Mouse (Mus musculus): ENCODE measurements around the gene Rab1b. TPM values are rescaled to one million over a fixed set of nuclear protein-coding genes. Genes with fewer than 3 reads are reported as not detected.
"Not testable (repeated sequence)": the region's sequence is repeated elsewhere in the genome, so short reads cannot be mapped to it uniquely, and the experiment has no call there.

The Rab1b gene
- 273 and 286 TPM in 2 replicates for polyA plus RNA-seq (2014; fragmentation: Nextera tagmentation; extraction: Ambion mirVana)

DNA sequence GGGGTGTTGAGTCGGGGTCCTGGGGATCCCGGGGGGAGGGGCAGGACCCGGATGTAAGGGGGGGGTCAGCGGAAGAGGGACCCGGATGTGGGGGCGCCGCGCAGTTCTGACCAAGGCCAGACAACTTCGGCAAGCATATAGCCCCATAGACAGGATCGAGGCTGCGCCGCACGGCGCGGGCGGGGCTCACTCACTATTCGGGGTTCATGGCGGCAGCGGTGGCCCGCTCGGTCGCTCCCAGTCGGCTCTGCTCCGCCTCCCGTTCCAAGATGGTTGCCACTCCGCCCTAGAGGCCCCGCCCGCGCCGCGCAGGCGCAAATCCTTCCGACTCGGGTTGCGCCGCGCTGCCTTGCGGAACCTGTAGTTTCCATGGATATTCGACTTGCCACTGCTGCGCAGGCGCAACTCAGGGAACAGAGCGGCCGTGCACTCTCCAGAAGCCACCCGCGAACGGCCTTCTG lies at the start of gene Rab1b:
Gene Rab1b, minus strand, starts transcription at position 342 of the 461 bp plus-strand sequence.
- Histone ChIP-seq H3K4me3 (ENCODE audit: low read length) (peak within 1 kb of the TSS; percentile 86), H3K9ac (ENCODE audit: low read depth, low read length) (peak within 1 kb of the TSS; percentile 84), H3K27me3 (ENCODE audit: control insufficient read depth, insufficient read depth, low read length) (no peaks in the 10 kb centered on the region), H3K4me1 (ENCODE audit: control insufficient read depth, insufficient read depth, low read length) (peaks cover 22% of the 10 kb centered on the region), H3K36me3 (ENCODE audit: control insufficient read depth, insufficient read depth, low read length) (peaks cover 61% of the 10 kb centered on the region), H3K4me2 (replicated peaks; ENCODE audit: low read depth, low read length) (peak within 1 kb of the TSS; percentile 91), H3K27ac (ENCODE audit: low read depth, low read length) (peak within 1 kb of the TSS; percentile 91), H3K9me3 (ENCODE audit: control insufficient read depth, low read length) (no peaks in the 10 kb centered on the region)
- peak; percentile 94 for ATAC-seq (ENCODE audit: low FRiP score, low TSS enrichment)
- WGBS, result under 1% methylated on average over 43 of the region's 46 CpGs

DNA sequence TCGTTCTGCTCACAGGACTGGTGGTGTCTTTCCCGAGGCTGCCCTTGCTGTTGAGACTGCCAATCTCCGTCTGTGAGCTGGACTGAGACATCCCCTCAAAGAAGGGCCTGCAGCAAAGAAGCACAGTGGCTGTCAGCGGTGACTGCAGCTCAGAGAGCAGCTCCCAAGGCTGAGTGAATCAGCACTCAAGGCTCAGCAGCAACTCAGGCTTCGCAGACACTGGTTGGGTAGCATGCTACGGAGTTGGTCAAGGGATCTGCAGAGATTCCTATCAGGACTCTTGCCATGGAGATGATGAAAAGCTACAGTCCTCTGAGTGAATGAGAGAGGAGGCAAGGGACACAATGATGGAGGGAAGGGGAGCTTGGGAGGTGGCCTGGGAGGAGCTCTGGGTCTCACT lies 45.4 kb upstream of the Rab1b start:
- peaks cover 26% of the 10 kb centered on the region for H3K36me3 ChIP-seq (ENCODE audit: control insufficient read depth, insufficient read depth, low read length)
- no peak overlapping the region for H3K4me2 ChIP-seq (replicated peaks; ENCODE audit: low read depth, low read length)
- H3K27ac ChIP-seq (ENCODE audit: low read depth, low read length), result no peak overlapping the region
- H3K4me3 ChIP-seq (ENCODE audit: low read length), result no peak overlapping the region
- WGBS, result 89% methylated on average over 6 of the region's 6 CpGs
- no peaks in the 10 kb centered on the region for H3K27me3 ChIP-seq (ENCODE audit: control insufficient read depth, insufficient read depth, low read length)
- no peaks in the 10 kb centered on the region for H3K9me3 ChIP-seq (ENCODE audit: control insufficient read depth, low read length)
- H3K4me1 ChIP-seq (ENCODE audit: control insufficient read depth, insufficient read depth, low read length), result no peaks in the 10 kb centered on the region
- no peak for ATAC-seq (ENCODE audit: low FRiP score, low TSS enrichment)
- no peak overlapping the region for H3K9ac ChIP-seq (ENCODE audit: low read depth, low read length)

DNA sequence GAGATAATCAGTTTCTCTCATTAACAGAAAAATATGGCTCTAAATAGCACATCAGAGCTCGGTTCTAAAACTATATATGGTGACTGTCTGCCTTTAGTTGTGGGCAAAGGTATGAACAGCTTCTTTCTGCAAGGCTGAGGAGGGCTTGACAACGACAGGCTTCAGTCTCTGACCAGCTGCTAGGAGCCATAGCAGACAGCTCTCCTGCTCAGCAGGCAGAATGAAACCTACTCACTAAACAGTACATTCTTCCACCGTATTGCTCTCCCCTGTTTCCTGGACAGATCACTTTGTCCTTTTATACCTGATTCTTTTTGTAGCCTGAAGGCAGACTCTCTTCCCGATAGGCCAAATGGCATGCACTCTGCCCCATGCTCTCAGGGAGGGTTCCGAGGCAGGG lies 44.9 kb upstream of the Rab1b start:
- 90% methylated on average over 5 of the region's 5 CpGs for WGBS
- Histone ChIP-seq H3K27ac (ENCODE audit: low read depth, low read length) (no peak overlapping the region), H3K27me3 (ENCODE audit: control insufficient read depth, insufficient read depth, low read length) (no peaks in the 10 kb centered on the region), H3K4me2 (replicated peaks; ENCODE audit: low read depth, low read length) (no peak overlapping the region), H3K9me3 (ENCODE audit: control insufficient read depth, low read length) (no peaks in the 10 kb centered on the region), H3K9ac (ENCODE audit: low read depth, low read length) (no peak overlapping the region), H3K4me3 (ENCODE audit: low read length) (no peak overlapping the region), H3K36me3 (ENCODE audit: control insufficient read depth, insufficient read depth, low read length) (peaks cover 26% of the 10 kb centered on the region), H3K4me1 (ENCODE audit: control insufficient read depth, insufficient read depth, low read length) (no peaks in the 10 kb centered on the region)
- no peak for ATAC-seq (ENCODE audit: low FRiP score, low TSS enrichment)

DNA sequence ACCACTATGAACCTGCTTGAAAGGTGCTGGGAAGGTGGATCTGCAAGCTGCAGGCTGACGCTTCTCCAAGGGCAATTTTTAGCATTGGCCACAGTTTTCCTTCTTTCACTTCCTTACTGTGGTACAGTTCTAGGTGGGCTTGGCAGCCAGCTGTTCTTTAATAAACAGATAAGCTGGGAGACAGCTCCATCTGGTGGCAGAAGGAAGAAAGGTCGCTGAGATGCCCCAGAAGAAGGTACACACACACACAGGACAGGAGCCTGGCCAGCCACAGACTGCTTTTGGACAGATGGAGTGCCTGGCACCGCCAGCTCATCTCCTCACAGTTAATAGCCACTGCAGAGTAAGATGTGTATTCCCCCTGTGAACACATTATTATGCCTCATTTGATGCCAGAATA lies 44.5 kb upstream of the Rab1b start:
- no peaks in the 10 kb centered on the region for H3K27me3 ChIP-seq (ENCODE audit: control insufficient read depth, insufficient read depth, low read length)
- peak; percentile 39; the same call in 1 of the 2 replicates for ATAC-seq (ENCODE audit: low FRiP score, low TSS enrichment)
- H3K9me3 ChIP-seq (ENCODE audit: control insufficient read depth, low read length), result no peaks in the 10 kb centered on the region
- H3K4me2 ChIP-seq (replicated peaks; ENCODE audit: low read depth, low read length), result no peak overlapping the region
- no peak overlapping the region for H3K27ac ChIP-seq (ENCODE audit: low read depth, low read length)
- H3K4me1 ChIP-seq (ENCODE audit: control insufficient read depth, insufficient read depth, low read length), result no peaks in the 10 kb centered on the region
- peaks cover 29% of the 10 kb centered on the region for H3K36me3 ChIP-seq (ENCODE audit: control insufficient read depth, insufficient read depth, low read length)
- H3K4me3 ChIP-seq (ENCODE audit: low read length), result no peak overlapping the region
- WGBS, result 38% methylated on average over 3 of the region's 3 CpGs
- H3K9ac ChIP-seq (ENCODE audit: low read depth, low read length), result no peak overlapping the region

DNA sequence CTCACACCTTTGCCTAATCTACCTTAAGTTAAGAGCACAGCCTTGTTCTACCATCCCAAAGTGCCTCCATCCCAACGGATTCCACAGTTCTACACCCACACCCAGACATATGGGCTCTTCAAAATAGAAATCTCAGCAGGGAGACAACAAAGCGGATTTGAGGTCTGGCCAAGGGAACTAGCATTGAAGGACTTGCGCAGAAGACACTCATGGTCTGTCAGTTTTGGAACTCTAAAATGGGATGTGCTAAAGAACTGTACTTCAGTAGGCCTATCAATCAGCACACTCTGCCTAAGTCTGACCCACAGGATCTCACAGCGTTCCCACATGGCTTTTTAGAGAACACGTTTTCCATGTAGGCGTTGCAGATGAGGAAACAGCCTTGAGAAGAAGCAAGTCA lies 43.5 kb upstream of the Rab1b start:
- no peak overlapping the region for H3K4me2 ChIP-seq (replicated peaks; ENCODE audit: low read depth, low read length)
- no peak overlapping the region for H3K4me3 ChIP-seq (ENCODE audit: low read length)
- H3K27ac ChIP-seq (ENCODE audit: low read depth, low read length), result no peak overlapping the region
- peaks cover 26% of the 10 kb centered on the region for H3K36me3 ChIP-seq (ENCODE audit: control insufficient read depth, insufficient read depth, low read length)
- no peaks in the 10 kb centered on the region for H3K4me1 ChIP-seq (ENCODE audit: control insufficient read depth, insufficient read depth, low read length)
- ATAC-seq (ENCODE audit: low FRiP score, low TSS enrichment), result no peak
- H3K9ac ChIP-seq (ENCODE audit: low read depth, low read length), result no peak overlapping the region
- no peaks in the 10 kb centered on the region for H3K27me3 ChIP-seq (ENCODE audit: control insufficient read depth, insufficient read depth, low read length)
- H3K9me3 ChIP-seq (ENCODE audit: control insufficient read depth, low read length), result no peaks in the 10 kb centered on the region
- 93% methylated on average over 6 of the region's 6 CpGs for WGBS

DNA sequence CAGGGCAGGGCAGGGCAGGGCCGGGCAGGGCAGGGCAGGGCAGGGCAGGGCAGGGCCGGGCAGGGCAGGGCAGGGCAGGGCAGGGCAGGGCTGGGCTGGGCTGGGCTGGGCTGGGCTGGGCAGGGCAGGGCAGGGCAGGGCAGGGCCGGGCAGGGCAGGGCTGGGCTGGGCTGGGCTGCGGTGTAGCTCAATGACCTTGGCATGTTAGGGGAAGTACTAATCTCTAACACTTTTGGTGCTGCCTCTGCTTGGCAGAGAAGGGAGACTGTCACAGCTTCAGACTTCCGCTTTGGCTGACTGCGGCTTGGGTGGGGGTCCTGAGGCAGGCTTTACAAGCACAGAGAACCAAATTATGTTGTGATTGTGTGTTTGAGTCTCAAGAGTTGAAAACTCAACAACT lies 42.2 kb upstream of the Rab1b start:
- H3K4me1 ChIP-seq (ENCODE audit: control insufficient read depth, insufficient read depth, low read length); H3K9ac ChIP-seq (ENCODE audit: low read depth, low read length); ATAC-seq (ENCODE audit: low FRiP score, low TSS enrichment); H3K9me3 ChIP-seq (ENCODE audit: control insufficient read depth, low read length); H3K4me2 ChIP-seq (replicated peaks; ENCODE audit: low read depth, low read length); H3K27me3 ChIP-seq (ENCODE audit: control insufficient read depth, insufficient read depth, low read length); H3K27ac ChIP-seq (ENCODE audit: low read depth, low read length); H3K4me3 ChIP-seq (ENCODE audit: low read length): not testable (repeated sequence)
- peaks cover 31% of the 10 kb centered on the region for H3K36me3 ChIP-seq (ENCODE audit: control insufficient read depth, insufficient read depth, low read length)
- WGBS, result 80% methylated on average over 6 of the region's 6 CpGs

DNA sequence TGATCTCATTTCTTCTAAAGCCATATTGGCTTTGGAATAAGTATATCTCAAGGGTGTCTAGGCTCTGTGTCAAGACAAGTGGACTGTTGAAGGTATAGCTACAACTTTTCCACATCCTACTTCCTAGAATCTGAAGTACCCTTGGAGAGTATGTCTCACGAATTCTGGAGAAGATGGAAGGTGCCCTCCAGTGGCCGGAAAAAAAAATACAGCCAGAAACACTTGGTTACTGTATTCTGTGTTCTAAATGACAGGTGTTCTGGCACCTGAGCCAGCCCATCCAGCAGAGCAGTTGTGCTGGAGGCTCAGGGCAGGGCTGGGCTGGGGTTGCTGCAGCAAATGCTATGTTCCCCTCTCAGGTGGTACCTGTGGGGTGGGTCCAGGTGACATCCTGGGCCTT lies 32.8 kb upstream of the Rab1b start:
- 2% methylated on average over 2 of the region's 2 CpGs for WGBS
- peaks cover 44% of the 10 kb centered on the region for H3K36me3 ChIP-seq (ENCODE audit: control insufficient read depth, insufficient read depth, low read length)

DNA sequence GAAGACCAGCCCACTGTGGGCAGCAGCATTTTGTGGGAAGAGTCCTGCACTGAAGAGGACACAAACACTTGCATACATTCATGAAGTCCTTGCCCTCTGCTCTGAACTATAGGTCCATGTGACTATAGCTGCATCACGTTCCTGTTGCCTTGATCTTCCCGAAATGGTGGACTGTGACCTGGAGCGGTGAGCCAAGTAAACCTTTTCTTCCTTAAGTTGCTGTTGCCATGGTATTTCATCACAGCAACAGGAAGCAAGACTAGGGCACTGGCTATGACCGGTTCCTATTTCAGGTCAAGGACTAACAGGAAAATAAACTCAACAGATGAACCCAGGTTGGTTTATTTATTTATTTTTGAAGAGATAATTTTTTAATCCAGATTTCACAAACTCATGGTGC lies 24.4 kb upstream of the Rab1b start:
- Histone ChIP-seq H3K9ac (ENCODE audit: low read depth, low read length) (no peak overlapping the region), H3K27ac (ENCODE audit: low read depth, low read length) (no peak overlapping the region), H3K4me1 (ENCODE audit: control insufficient read depth, insufficient read depth, low read length) (no peaks in the 10 kb centered on the region), H3K4me3 (ENCODE audit: low read length) (no peak overlapping the region), H3K4me2 (replicated peaks; ENCODE audit: low read depth, low read length) (no peak overlapping the region), H3K36me3 (ENCODE audit: control insufficient read depth, insufficient read depth, low read length) (peaks cover 20% of the 10 kb centered on the region), H3K9me3 (ENCODE audit: control insufficient read depth, low read length) (no peaks in the 10 kb centered on the region), H3K27me3 (ENCODE audit: control insufficient read depth, insufficient read depth, low read length) (no peaks in the 10 kb centered on the region)
- WGBS, result 60% methylated on average over 4 of the region's 4 CpGs
- ATAC-seq (ENCODE audit: low FRiP score, low TSS enrichment), result no peak

More for the DNA sequence above, 32.8 kb upstream of the Rab1b start:
- no peak overlapping the region for H3K4me3 ChIP-seq (ENCODE audit: low read length)
- no peak overlapping the region for H3K4me2 ChIP-seq (replicated peaks; ENCODE audit: low read depth, low read length)
- no peak for ATAC-seq (ENCODE audit: low FRiP score, low TSS enrichment)
- H3K27ac ChIP-seq (ENCODE audit: low read depth, low read length), result no peak overlapping the region
- H3K9me3 ChIP-seq (ENCODE audit: control insufficient read depth, low read length), result no peaks in the 10 kb centered on the region
- no peak overlapping the region for H3K9ac ChIP-seq (ENCODE audit: low read depth, low read length)
- no peaks in the 10 kb centered on the region for H3K27me3 ChIP-seq (ENCODE audit: control insufficient read depth, insufficient read depth, low read length)
- H3K4me1 ChIP-seq (ENCODE audit: control insufficient read depth, insufficient read depth, low read length), result no peaks in the 10 kb centered on the region

DNA sequence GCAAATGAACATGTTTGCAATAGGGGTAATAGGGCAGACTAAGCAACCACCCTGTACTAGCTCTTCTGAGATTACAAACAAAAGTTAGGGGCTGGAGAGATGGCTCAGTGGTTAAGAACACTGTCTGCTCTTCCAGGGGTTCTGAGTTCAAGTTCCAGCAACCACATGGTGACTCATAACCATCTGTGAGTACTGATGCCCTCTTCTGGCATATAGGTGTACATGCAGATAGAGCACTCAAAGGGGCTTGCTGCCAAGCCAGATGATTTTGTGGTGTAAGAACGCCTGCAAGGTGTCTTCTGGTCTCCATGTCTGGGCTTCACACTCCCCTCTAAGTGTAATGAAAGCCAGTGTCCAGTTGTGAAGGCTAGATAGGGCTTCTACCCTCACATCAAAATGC lies 22.9 kb upstream of the Rab1b start:
- no peak overlapping the region for H3K4me2 ChIP-seq (replicated peaks; ENCODE audit: low read depth, low read length)
- no peaks in the 10 kb centered on the region; the same call in 1 of the 2 replicates for H3K27me3 ChIP-seq (ENCODE audit: control insufficient read depth, insufficient read depth, low read length)
- 40% methylated on average over 1 of the region's 1 CpGs for WGBS
- no peak for ATAC-seq (ENCODE audit: low FRiP score, low TSS enrichment)
- no peak overlapping the region for H3K9ac ChIP-seq (ENCODE audit: low read depth, low read length)
- H3K9me3 ChIP-seq (ENCODE audit: control insufficient read depth, low read length), result no peaks in the 10 kb centered on the region
- H3K4me3 ChIP-seq (ENCODE audit: low read length), result no peak overlapping the region
- peaks cover 12% of the 10 kb centered on the region for H3K36me3 ChIP-seq (ENCODE audit: control insufficient read depth, insufficient read depth, low read length)
- no peak overlapping the region for H3K27ac ChIP-seq (ENCODE audit: low read depth, low read length)
- no peaks in the 10 kb centered on the region for H3K4me1 ChIP-seq (ENCODE audit: control insufficient read depth, insufficient read depth, low read length)

Data from kidney, embryonic 14.5 days (tissue).